Mouse (Mus musculus) layer of hippocampus, postnatal 36 days (tissue): ENCODE results near the gene Mrtfb. TPM values are rescaled to one million over a fixed set of nuclear protein-coding genes. Genes with fewer than 3 reads are reported as not detected.

Experiments
- DNase-seq, 2 experiments: peaks; one replicate each; pipeline ENCODE4 v3.0.0; 2022
- total RNA-seq, 2 experiments: library from RNA; stranded (reverse); gene quantifications; 2 replicates each; pipeline ENCODE4 v1.2.3; 2021

Gene Mrtfb
- total RNA-seq, 2 experiments from 2014 or later, result 156 to 177 TPM

- no peak for DNase-seq
Measured at GRCm38 (mm10) chr16:13351268-13351667, 95.0 kb downstream of the Mrtfb start.

GRCm38 (mm10) chr16:13353927-13354326 lies 97.6 kb downstream of the Mrtfb start:
- DNase-seq, result no peak

GRCm38 (mm10) chr16:13354431-13354830 lies 98.2 kb downstream of the Mrtfb start:
- no peak for DNase-seq

GRCm38 (mm10) chr16:13357806-13358679 lies 101.8 kb downstream of the Mrtfb start:
- DNase-seq, result peak; percentile 76 to 78

- DNase-seq, result no peak
Measured at GRCm38 (mm10) chr16:13358741-13359140, 102.5 kb downstream of the Mrtfb start.

GRCm38 (mm10) chr16:13359405-13359858 lies 103.2 kb downstream of the Mrtfb start:
- DNase-seq, result peak; percentile 39 to 42

GRCm38 (mm10) chr16:13360208-13360607 lies 103.9 kb downstream of the Mrtfb start:
- no peak for DNase-seq

GRCm38 (mm10) chr16:13360835-13361234 lies 104.6 kb downstream of the Mrtfb start:
- no peak for DNase-seq

GRCm38 (mm10) chr16:13363141-13363540 lies 106.9 kb downstream of the Mrtfb start:
- DNase-seq, result no peak

GRCm38 (mm10) chr16:13364145-13364544 lies 107.9 kb downstream of the Mrtfb start:
- no peak for DNase-seq

- no peak for DNase-seq
Measured at GRCm38 (mm10) chr16:13366256-13366655, 110.0 kb downstream of the Mrtfb start.

- DNase-seq, result peak; percentile 39 to 43
Measured at GRCm38 (mm10) chr16:13366802-13367465, 110.7 kb downstream of the Mrtfb start.

- no peak for DNase-seq
Measured at GRCm38 (mm10) chr16:13367466-13367856, 111.2 kb downstream of the Mrtfb start.

GRCm38 (mm10) chr16:13368645-13369044 lies 112.4 kb downstream of the Mrtfb start:
- DNase-seq, result no peak

- DNase-seq, result peak; percentile 72 to 82
Measured at GRCm38 (mm10) chr16:13371740-13372287, 115.5 kb downstream of the Mrtfb start.

GRCm38 (mm10) chr16:13372899-13373533 lies 116.7 kb downstream of the Mrtfb start:
- no peak for DNase-seq

- DNase-seq, result no peak
Measured at GRCm38 (mm10) chr16:13376947-13377486, 120.7 kb downstream of the Mrtfb start.

GRCm38 (mm10) chr16:13378157-13378556 lies 121.9 kb downstream of the Mrtfb start:
- DNase-seq, result no peak

- no peak for DNase-seq
Measured at GRCm38 (mm10) chr16:13379865-13380264, 123.6 kb downstream of the Mrtfb start.

- DNase-seq, result no peak
Measured at GRCm38 (mm10) chr16:13381771-13382170, 125.5 kb downstream of the Mrtfb start.

- no peak for DNase-seq
Measured at GRCm38 (mm10) chr16:13387306-13387705, 131.0 kb downstream of the Mrtfb start.

- no peak for DNase-seq
Measured at GRCm38 (mm10) chr16:13400375-13400774, 144.1 kb downstream of the Mrtfb start.
